Mouse (Mus musculus) embryonic facial prominence, embryonic 15.5 days (tissue): ENCODE results near the gene Csrnp1. TPM values are rescaled to one million over a fixed set of nuclear protein-coding genes. Genes with fewer than 3 reads are reported as not detected.

ENCODE experiments used
- ATAC-seq: fragments of 200-750 bp; cut with Nextera tagmentation; 2 replicates; pipeline ENCODE4 v1.8.0; 2017; ENCODE audit warnings: low read depth, moderate TSS enrichment; ENCODE audit not compliant: insufficient number of reproducible peaks, low FRiP score, low TSS enrichment
- H3K27ac ChIP-seq: fragments of 300-500 bp; sonication (generic); replicated peaks from 2 replicates; pipeline ENCODE4 v1.5.1; 2015; ENCODE audit warnings: mild to moderate bottlenecking, inconsistent platforms
- H3K27me3 ChIP-seq: fragments of 300-500 bp; sonication (generic); 2 replicates; pipeline ENCODE4 v1.6.1; 2015; ENCODE audit warnings: inconsistent platforms
- H3K36me3 ChIP-seq: fragments of 300-500 bp; sonication (generic); 2 replicates; pipeline ENCODE4 v1.6.1; 2015; ENCODE audit warnings: mild to moderate bottlenecking, inconsistent platforms
- H3K4me1 ChIP-seq: fragments of 300-500 bp; sonication (generic); 2 replicates; pipeline ENCODE4 v1.6.1; 2015; ENCODE audit warnings: inconsistent platforms
- H3K4me2 ChIP-seq: fragments of 300-500 bp; sonication (generic); replicated peaks from 2 replicates; pipeline ENCODE4 v1.6.1; 2015; ENCODE audit warnings: mild to moderate bottlenecking, inconsistent platforms
- H3K4me3 ChIP-seq: fragments of 300-500 bp; sonication (generic); replicated peaks from 2 replicates; pipeline ENCODE4 v1.5.1; 2015; ENCODE audit warnings: mild to moderate bottlenecking, inconsistent platforms
- H3K9ac ChIP-seq: fragments of 300-500 bp; sonication (generic); 2 replicates; pipeline ENCODE4 v1.6.1; 2015; ENCODE audit warnings: inconsistent platforms
- H3K9me3 ChIP-seq: fragments of 300-500 bp; sonication (generic); replicated peaks from 2 replicates; pipeline ENCODE4 v1.6.1; 2016; ENCODE audit warnings: inconsistent platforms
- WGBS: fragments of 180-500 bp; shearing (Covaris S2); methylation state at CpG from one replicate; pipeline ENCODE4 v1.1.7; 2015; 5-methylcytosine and 5-hydroxymethylcytosine counted together
- polyA plus RNA-seq: library from polyadenylated mRNA; unstranded; fragments of >200 nt; fragmentation: Nextera tagmentation; extraction: Ambion mirVana; gene quantifications from 2 replicates; pipeline ENCODE4 v1.2.1, GENCODE M21; 2015

Gene Csrnp1
- 5.7 and 6.7 TPM in 2 replicates for polyA plus RNA-seq

DNA sequence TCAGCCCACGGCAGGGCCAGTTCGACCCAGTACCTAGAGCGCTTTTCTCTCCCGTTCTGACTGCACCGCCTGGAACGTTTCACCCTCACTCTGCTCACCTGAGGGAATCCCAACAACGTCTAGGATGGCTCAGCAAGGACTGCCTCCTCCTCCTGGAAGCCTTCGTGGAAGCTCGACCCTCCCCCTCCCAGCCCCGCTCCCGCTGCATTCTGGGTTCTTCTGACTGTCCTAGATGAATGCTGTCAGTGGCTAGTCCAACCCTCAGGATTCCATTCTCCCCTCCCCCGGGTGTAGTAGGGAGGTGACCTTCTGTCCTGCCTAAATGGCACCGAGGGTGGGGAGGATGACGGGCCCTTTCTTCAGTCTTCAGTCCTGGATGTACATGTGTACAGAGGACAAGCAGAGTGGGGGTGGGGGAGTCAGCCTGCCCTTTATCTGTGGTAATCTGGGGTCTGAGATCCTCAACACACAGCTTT is at the start of gene Csrnp1:
Csrnp1 (minus strand) TSS at position 123 of the 476 bp plus-strand sequence.
- Histone ChIP-seq H3K9ac (peak within 1 kb of the TSS; percentile 66), H3K9me3 (no peaks in the 10 kb centered on the region), H3K4me1 (peaks cover 59% of the 10 kb centered on the region), H3K4me2 (peak within 1 kb of the TSS; percentile 95), H3K27ac (peak within 1 kb of the TSS; percentile 89), H3K36me3 (no peaks in the 10 kb centered on the region), H3K4me3 (peak within 1 kb of the TSS; percentile 67), H3K27me3 (no peaks in the 10 kb centered on the region)
- whole genome bisulfite sequencing, result 16% methylated on average over 14 of the region's 14 CpGs
- no peak for ATAC-seq

DNA sequence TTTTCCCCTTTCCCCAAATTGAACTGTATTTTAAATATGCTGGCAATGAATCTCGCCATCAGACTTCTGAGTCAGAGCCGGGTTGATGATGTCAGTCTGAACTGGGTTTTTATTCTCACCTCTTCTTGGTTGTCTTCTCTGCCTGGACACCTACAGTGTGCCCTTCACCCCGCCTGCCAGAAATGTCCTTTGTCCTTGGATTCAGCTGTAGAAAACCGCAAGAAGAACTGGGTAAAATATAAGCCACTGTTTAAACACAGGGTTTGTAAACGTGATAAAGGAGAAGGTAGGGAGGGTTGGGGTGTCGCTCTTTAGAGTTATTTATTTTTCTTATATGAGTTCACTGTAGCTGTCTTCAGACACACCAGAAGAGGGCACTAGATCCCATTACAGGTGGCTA is 48.3 kb upstream of the Csrnp1 start:
- Histone ChIP-seq H3K36me3 (no peaks in the 10 kb centered on the region), H3K27me3 (no peaks in the 10 kb centered on the region), H3K27ac (no peak overlapping the region), H3K4me2 (no peak overlapping the region), H3K9me3 (no peaks in the 10 kb centered on the region), H3K4me1 (peaks cover under 1% of the 10 kb centered on the region), H3K4me3 (no peak overlapping the region), H3K9ac (no peak overlapping the region)
- ATAC-seq, result no peak
- WGBS, result 86% methylated on average over 6 of the region's 6 CpGs

DNA sequence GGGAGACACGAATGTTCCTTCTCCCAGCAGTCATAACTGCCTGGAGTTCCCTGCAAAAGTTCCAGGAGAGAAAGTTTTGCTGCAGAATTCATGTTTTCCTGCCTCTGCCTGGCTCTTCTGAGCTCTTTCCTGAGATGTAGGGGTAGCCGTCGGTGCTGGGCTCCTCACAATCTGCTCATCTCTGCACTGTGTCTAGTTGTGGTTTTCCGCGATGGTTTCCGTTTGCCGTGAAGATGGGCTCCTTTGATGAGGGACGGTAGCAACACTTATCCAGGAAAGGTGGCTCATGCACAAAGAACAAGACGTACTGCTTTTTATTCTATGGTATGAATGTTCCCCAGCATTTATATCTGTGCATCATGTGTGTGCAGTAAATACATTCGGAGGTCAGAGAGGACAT is 46.0 kb upstream of the Csrnp1 start:
- no peak overlapping the region for H3K27ac ChIP-seq
- H3K4me3 ChIP-seq, result no peak overlapping the region
- H3K4me2 ChIP-seq, result no peak overlapping the region
- ATAC-seq, result no peak
- H3K9me3 ChIP-seq, result no peaks in the 10 kb centered on the region
- H3K9ac ChIP-seq, result no peak overlapping the region
- no peaks in the 10 kb centered on the region for H3K27me3 ChIP-seq
- no peaks in the 10 kb centered on the region for H3K36me3 ChIP-seq
- WGBS, result 76% methylated on average over 10 of the region's 10 CpGs
- H3K4me1 ChIP-seq, result peaks cover 10% of the 10 kb centered on the region

DNA sequence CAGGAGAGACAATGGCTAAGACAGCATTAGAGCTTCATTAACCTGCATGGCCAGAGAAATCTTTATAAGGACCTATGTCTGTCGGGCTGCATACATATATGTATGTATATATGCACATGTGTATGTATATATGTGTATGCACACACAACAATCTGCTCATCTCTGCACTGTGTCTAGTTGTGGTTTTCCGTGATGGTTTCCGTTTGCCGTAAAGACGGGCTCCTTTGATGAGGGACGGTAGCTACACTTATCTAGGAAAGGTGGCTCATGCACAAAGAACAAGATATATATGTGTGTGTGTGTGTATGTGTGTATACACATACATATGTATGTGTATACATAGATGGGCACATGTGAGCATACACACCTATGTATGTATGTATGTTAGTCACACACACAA is 45.4 kb upstream of the Csrnp1 start:
- Histone ChIP-seq H3K27me3 (no peaks in the 10 kb centered on the region), H3K4me2 (no peak overlapping the region), H3K9ac (no peak overlapping the region), H3K4me3 (no peak overlapping the region), H3K36me3 (no peaks in the 10 kb centered on the region), H3K9me3 (no peaks in the 10 kb centered on the region), H3K4me1 (peaks cover 10% of the 10 kb centered on the region), H3K27ac (no peak overlapping the region)
- 89% methylated on average over 6 of the region's 6 CpGs for WGBS
- ATAC-seq, result no peak

GRCm38 (mm10) chr9:120027401-120028151 is 43.1 kb upstream of the Csrnp1 start:
- Histone ChIP-seq H3K9ac (no peak overlapping the region), H3K4me1 (peaks cover 10% of the 10 kb centered on the region), H3K4me2 (0 out of 2 replicates have a peak overlapping the region, but pooled peaks have one; percentile 6), H3K4me3 (no peak overlapping the region), H3K27ac (peak overlapping the region; percentile 36; the same call in 1 of the 2 replicates), H3K27me3 (no peaks in the 10 kb centered on the region), H3K9me3 (no peaks in the 10 kb centered on the region), H3K36me3 (no peaks in the 10 kb centered on the region)
- WGBS, result 18% methylated on average over 14 of the region's 14 CpGs
- ATAC-seq, result no peak

- no peak for ATAC-seq
- 75% methylated on average over 5 of the region's 5 CpGs for WGBS
- Histone ChIP-seq H3K4me3 (no peak overlapping the region), H3K9me3 (no peaks in the 10 kb centered on the region), H3K4me2 (no peak overlapping the region), H3K36me3 (no peaks in the 10 kb centered on the region), H3K27ac (no peak overlapping the region), H3K27me3 (no peaks in the 10 kb centered on the region), H3K4me1 (peaks cover 15% of the 10 kb centered on the region), H3K9ac (no peak overlapping the region)
Observed at GRCm38 (mm10) chr9:120024625-120025024, 40.2 kb upstream of the Csrnp1 start.

GRCm38 (mm10) chr9:120024171-120024570 is 39.7 kb upstream of the Csrnp1 start:
- no peak overlapping the region for H3K27ac ChIP-seq
- peaks cover 15% of the 10 kb centered on the region for H3K4me1 ChIP-seq
- no peak for ATAC-seq
- H3K9ac ChIP-seq, result no peak overlapping the region
- no peak overlapping the region for H3K4me2 ChIP-seq
- H3K27me3 ChIP-seq, result no peaks in the 10 kb centered on the region
- no peak overlapping the region for H3K4me3 ChIP-seq
- no peaks in the 10 kb centered on the region for H3K36me3 ChIP-seq
- no peaks in the 10 kb centered on the region for H3K9me3 ChIP-seq
- WGBS, result 75% methylated on average over 10 of the region's 10 CpGs

DNA sequence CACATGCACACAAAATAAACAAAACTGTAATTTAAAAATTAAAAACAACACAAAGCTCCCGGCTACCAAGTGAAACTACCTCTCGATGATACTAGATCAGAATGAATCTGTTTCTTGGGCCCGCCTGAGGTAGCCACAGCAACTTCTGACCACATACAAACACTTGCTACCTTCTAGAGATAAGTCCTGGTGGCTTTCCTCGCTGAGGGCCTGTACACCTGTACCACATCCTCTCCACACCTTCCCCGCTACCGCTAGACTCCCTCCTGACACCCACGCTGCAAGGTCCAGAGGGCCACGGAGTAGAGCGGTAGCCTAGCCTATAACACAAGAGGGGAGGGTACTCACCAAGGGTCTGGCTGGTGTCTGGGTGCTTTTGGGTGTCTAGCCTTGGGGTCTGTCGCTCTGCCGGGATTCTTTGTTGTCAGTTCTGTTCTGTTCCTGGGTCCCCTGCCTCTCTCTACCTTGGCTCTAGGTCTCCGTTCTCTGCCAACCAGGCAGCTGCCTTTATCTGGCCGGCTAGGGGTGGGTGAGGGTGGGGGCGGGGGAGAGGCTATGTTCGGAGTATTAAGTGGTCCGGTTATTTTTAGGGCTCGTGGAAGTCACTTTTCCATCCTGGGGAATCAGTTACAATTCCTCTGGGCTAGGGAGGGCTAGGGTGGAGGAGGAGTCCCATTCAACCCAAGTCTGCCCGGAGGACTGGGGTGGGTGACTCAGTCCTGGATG is 38.8 kb upstream of the Csrnp1 start, which contains the start of gene Xirp1:
Xirp1 (minus strand) TSS at position 513 of the 726 bp plus-strand sequence.
- H3K36me3 ChIP-seq, result no peaks in the 10 kb centered on the region
- WGBS, result 83% methylated on average over 18 of the region's 18 CpGs
- no peak within 1 kb of the TSS; the same call in 1 of the 2 replicates for H3K4me3 ChIP-seq
- no peak for ATAC-seq
- H3K27me3 ChIP-seq, result no peaks in the 10 kb centered on the region
- peaks cover 15% of the 10 kb centered on the region for H3K4me1 ChIP-seq
- no peak within 1 kb of the TSS for H3K9ac ChIP-seq
- H3K4me2 ChIP-seq, result no peak within 1 kb of the TSS
- no peaks in the 10 kb centered on the region for H3K9me3 ChIP-seq
- no peak within 1 kb of the TSS for H3K27ac ChIP-seq

DNA sequence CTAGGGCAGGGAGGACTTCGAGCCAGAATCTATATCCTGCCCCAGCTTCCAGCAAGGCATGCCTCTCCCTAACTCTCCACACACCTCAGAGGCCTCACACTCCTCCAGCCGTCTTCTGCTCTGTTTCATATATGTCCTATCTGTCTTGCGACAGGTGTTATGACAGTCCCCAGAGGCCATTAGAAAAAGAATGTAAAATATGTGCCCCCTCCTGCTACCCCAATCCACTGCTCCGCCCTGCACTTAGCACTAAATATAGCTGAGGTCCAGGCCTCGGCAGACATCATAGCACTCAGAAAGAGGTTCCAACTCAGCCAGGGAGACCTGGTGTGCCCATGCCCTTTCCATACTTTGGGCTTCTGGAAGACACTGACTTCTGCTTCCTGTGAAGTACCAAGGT is 36.7 kb upstream of the Csrnp1 start:
- Histone ChIP-seq H3K27ac (peak overlapping the region; percentile 17; the same call in 1 of the 2 replicates), H3K4me1 (peaks cover 5% of the 10 kb centered on the region; the same call in 1 of the 2 replicates), H3K27me3 (no peaks in the 10 kb centered on the region), H3K4me2 (no peak overlapping the region), H3K9ac (no peak overlapping the region), H3K9me3 (no peaks in the 10 kb centered on the region), H3K4me3 (no peak overlapping the region), H3K36me3 (no peaks in the 10 kb centered on the region)
- no peak for ATAC-seq
- 36% methylated on average over 5 of the region's 5 CpGs for WGBS

DNA sequence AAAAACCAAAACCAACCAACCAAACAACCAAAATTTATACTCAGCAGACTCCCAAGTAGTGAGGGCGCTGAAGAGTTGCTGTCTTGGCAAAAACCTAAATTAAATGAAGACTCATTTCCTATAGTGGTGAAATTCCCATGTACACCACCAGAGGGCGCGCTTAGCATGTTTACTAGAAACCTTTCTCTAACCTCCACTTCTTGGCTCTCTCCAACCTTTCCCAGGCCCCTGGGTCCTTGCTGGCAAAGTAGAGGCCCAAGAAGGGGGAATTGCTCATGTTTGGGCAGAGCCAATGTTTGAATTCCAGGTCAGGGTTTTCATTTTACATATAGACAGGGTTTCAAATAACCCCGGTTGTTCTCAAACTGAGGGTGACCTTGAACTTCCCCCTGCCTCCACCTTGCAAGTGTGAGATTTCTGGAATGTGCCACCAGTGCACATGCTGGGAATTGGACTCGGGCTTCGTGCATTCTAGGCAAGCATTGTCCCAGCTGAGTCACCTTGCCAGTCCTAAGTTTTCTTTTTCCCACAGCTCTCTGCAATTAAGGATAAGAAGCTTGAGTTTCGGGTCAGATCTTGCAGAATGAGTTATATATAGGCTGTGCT is 35.9 kb upstream of the Csrnp1 start:
- Histone ChIP-seq H3K27me3 (no peaks in the 10 kb centered on the region), H3K4me1 (peaks cover 5% of the 10 kb centered on the region; the same call in 1 of the 2 replicates), H3K9ac (no peak overlapping the region), H3K36me3 (no peaks in the 10 kb centered on the region), H3K4me3 (no peak overlapping the region), H3K4me2 (no peak overlapping the region), H3K9me3 (no peaks in the 10 kb centered on the region), H3K27ac (0 out of 2 replicates have a peak overlapping the region, but pooled peaks have one; percentile 17)
- ATAC-seq, result no peak
- 31% methylated on average over 7 of the region's 7 CpGs for WGBS

- no peak overlapping the region for H3K27ac ChIP-seq
- WGBS, result 76% methylated on average over 10 of the region's 10 CpGs
- no peak for ATAC-seq
Observed at GRCm38 (mm10) chr9:120016956-120017355, 32.5 kb upstream of the Csrnp1 start.

More at GRCm38 (mm10) chr9:120016956-120017355, 32.5 kb upstream of the Csrnp1 start:
- no peaks in the 10 kb centered on the region for H3K9me3 ChIP-seq
- H3K9ac ChIP-seq, result no peak overlapping the region
- peaks cover 5% of the 10 kb centered on the region; the same call in 1 of the 2 replicates for H3K4me1 ChIP-seq
- H3K4me2 ChIP-seq, result no peak overlapping the region
- H3K4me3 ChIP-seq, result no peak overlapping the region
- no peaks in the 10 kb centered on the region for H3K36me3 ChIP-seq
- H3K27me3 ChIP-seq, result no peaks in the 10 kb centered on the region
